ENCODE assay signal across 20 mouse cellular contexts in the genomic region with DNA sequence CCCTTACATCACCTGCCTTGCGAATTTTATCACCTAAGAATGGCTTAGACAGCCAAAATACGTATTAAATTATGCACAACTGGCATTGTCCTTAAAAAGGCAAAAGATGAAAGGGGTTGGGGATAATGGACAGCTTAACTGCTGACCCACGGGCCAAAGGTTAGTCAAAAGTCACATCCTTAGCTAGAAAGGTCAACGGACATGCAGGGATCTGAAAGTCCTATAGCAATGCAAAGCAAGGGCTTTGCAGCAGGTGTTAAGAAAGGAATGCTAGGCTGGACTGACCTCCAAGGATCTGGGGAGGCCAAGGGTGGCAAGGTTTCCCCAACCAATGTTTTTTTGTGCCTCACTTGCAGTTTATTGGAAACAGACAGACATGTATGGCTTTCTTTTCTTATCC. TPM values are rescaled to one million over a fixed set of nuclear protein-coding genes. Genes with fewer than 3 reads are reported as not detected.
A peak's percentile ranks its signal among the peaks of the same experiment; 100 is the strongest.
DNase-seq lines count a peak whose midpoint lies in the region; ATAC-seq and TF ChIP-seq lines count a peak whose summit lies in the region.
"Had no signal": no experiment of that assay in that cellular context is flagged by ENCODE, and none has a peak within 500 bp of the region (broad histone marks: within the 10 kb centered on the region; RNA-seq: fewer than 3 reads in every experiment).

No protein-coding gene starts in this region.

- H3K4me1 ChIP-seq in hindbrain, embryonic 10.5 days (replicated peaks), result peaks cover 10% of the 10 kb centered on the region; the same call in 1 of the 2 replicates
- no peaks in the 10 kb centered on the region for H3K4me1 ChIP-seq in hindbrain, embryonic 16.5 days (ENCODE audit: control insufficient read depth, insufficient read depth, low read depth, low read length)
- peaks cover 1 to 13% of the 10 kb centered on the region in 2 experiments; a peak in 2 of 4 replicates for H3K4me1 ChIP-seq in ES-E14 (ENCODE audit: control insufficient read depth in 2 of 2, insufficient read depth in 2 of 2, low read length in 2 of 2, poor library complexity in 1 of 2)
- H3K4me1 ChIP-seq: forebrain, embryonic 13.5 days; heart, embryonic 15.5 days had no signal

- H3K9me3 ChIP-seq in hindbrain, embryonic 10.5 days, result no peaks in the 10 kb centered on the region
- H3K9me3 ChIP-seq in hindbrain, embryonic 16.5 days (ENCODE audit: control insufficient read depth, low read length), result no peaks in the 10 kb centered on the region
- H3K9me3 ChIP-seq in ES-E14 (ENCODE audit: control insufficient read depth, insufficient read depth, low read depth, low read length), result no peaks in the 10 kb centered on the region
- H3K9me3 ChIP-seq: forebrain, embryonic 13.5 days; heart, embryonic 15.5 days had no signal

- no peak for ATAC-seq in hindbrain, embryonic 16.5 days
- ATAC-seq: CD4-positive, CD25-positive, alpha-beta regulatory T cell, adult 4 months; forebrain, embryonic 13.5 days; intestine, embryonic 16.5 days had no signal

- no peak overlapping the region for H3K27ac ChIP-seq in hindbrain, embryonic 10.5 days
- H3K27ac ChIP-seq in hindbrain, embryonic 16.5 days (ENCODE audit: low read depth, low read length), result no peak overlapping the region
- H3K27ac ChIP-seq in ES-E14 (ENCODE audit: insufficient read depth, low read depth, low read length, poor library complexity, severe bottlenecking), result no peak overlapping the region
- H3K27ac ChIP-seq: forebrain, embryonic 13.5 days; heart, adult 2 months; heart, embryonic 15.5 days; hindbrain, embryonic 14.5 days had no signal

- no peak overlapping the region for H3K4me3 ChIP-seq in hindbrain, embryonic 10.5 days
- H3K4me3 ChIP-seq in hindbrain, embryonic 16.5 days (ENCODE audit: low read length), result no peak overlapping the region
- no peak overlapping the region for H3K4me3 ChIP-seq in ES-E14 (ENCODE audit: insufficient read depth in 1 of 2, low read depth in 1 of 2, low read length in 2 of 2, poor library complexity in 1 of 2, severe bottlenecking in 1 of 2)
- H3K4me3 ChIP-seq: forebrain, embryonic 13.5 days; heart, adult 2 months; heart, embryonic 15.5 days had no signal

- H3K36me3 ChIP-seq in hindbrain, embryonic 10.5 days, result no peaks in the 10 kb centered on the region
- H3K36me3 ChIP-seq in hindbrain, embryonic 16.5 days (ENCODE audit: control insufficient read depth, insufficient read depth, low read length), result no peaks in the 10 kb centered on the region
- no peaks in the 10 kb centered on the region for H3K36me3 ChIP-seq in ES-E14 (ENCODE audit: control insufficient read depth, insufficient read depth, low read length, poor library complexity, severe bottlenecking)
- H3K36me3 ChIP-seq: heart, embryonic 15.5 days had no signal

- peak; percentile 25 for DNase-seq in hindbrain, embryonic 10.5 days (ENCODE audit: low spot score)
- no peak for DNase-seq in ES-E14 (ENCODE audit: low read depth, low spot score)
- DNase-seq in embryo, embryonic 10.5 days (ENCODE audit: low spot score), result peak; percentile 70
- peak; percentile 39 for DNase-seq in mesoderm, embryonic 11.5 days (ENCODE audit: low read depth, low spot score)
- DNase-seq in layer of hippocampus, postnatal 10 days (ENCODE audit: low spot score in 2 of 2), result no peak
- no peak for DNase-seq in gastrocnemius, postnatal 25 days
- DNase-seq: adrenal gland, postnatal 25 days; B cell, adult 2 months; cerebellum, adult 18-20 months; cerebellum, adult 9-11 months; cerebellum, postnatal 36 days; heart, adult 2 months; heart, postnatal 14 days had no signal

- WGBS in hindbrain, embryonic 10.5 days, result 4% methylated on average over 4 of the region's 4 CpGs
- WGBS in hindbrain, embryonic 16.5 days, result 14% methylated on average over 4 of the region's 4 CpGs

- H3K27me3 ChIP-seq in hindbrain, embryonic 10.5 days (ENCODE audit: insufficient read depth, poor library complexity, severe bottlenecking), result no peaks in the 10 kb centered on the region
- no peaks in the 10 kb centered on the region for H3K27me3 ChIP-seq in hindbrain, embryonic 16.5 days (replicated peaks; ENCODE audit: control insufficient read depth, insufficient read depth, low read length)
- H3K27me3 ChIP-seq: forebrain, embryonic 13.5 days; heart, embryonic 15.5 days had no signal

- H3K9ac ChIP-seq in hindbrain, embryonic 16.5 days (ENCODE audit: low read depth, low read length), result no peak overlapping the region
- H3K9ac ChIP-seq in ES-E14 (ENCODE audit: insufficient read depth, low read depth, low read length, poor library complexity, severe bottlenecking), result no peak overlapping the region
- H3K9ac ChIP-seq: forebrain, embryonic 13.5 days; heart, embryonic 15.5 days; hindbrain, embryonic 14.5 days had no signal

- in situ Hi-C loops in ES-E14 (cut with MboI; ENCODE audit: low sequenced_read_pairs in 2 of 2, unreplicated experiment in 2 of 2), result no loop called here

- H3K4me2 ChIP-seq in hindbrain, embryonic 16.5 days (ENCODE audit: low read length), result no peak overlapping the region
- H3K4me2 ChIP-seq: forebrain, embryonic 13.5 days; heart, embryonic 11.5 days; heart, embryonic 15.5 days; hindbrain, embryonic 14.5 days had no signal

TF ChIP-seq in ES-E14, 5 proteins besides CTCF, POLR2A, EP300 and RAD21:
- TF ChIP-seq ZNF384 (IDR thresholded peaks at IDR 0.05; ENCODE audit: low read depth, low read length) (no peak), MAFK (IDR thresholded peaks at IDR 0.05; ENCODE audit: insufficient read depth, low read depth, low read length) (0 out of 2 replicates have a peak, but pooled peaks have one; percentile 25), ZC3H11A (IDR thresholded peaks at IDR 0.05; ENCODE audit: borderline replicate concordance, low read depth, low read length) (no peak), HCFC1 (IDR thresholded peaks at IDR 0.05; ENCODE audit: borderline replicate concordance, insufficient read depth, low read length) (no peak), CHD2 (IDR thresholded peaks at IDR 0.05; ENCODE audit: low read depth, low read length) (0 out of 2 replicates have a peak, but pooled peaks have one; percentile 17)

RNA-seq across cellular contexts. Expression of gene Tal2, which starts 9.8 kb away (rescaled TPM):
- 0.85 and 1.7 TPM in 2 replicates for polyA plus RNA-seq in hindbrain, embryonic 10.5 days (2016; fragmentation: Nextera tagmentation; extraction: Ambion mirVana)
- polyA plus RNA-seq in hindbrain, embryonic 16.5 days (2015; fragmentation: Nextera tagmentation; extraction: Ambion mirVana), result 0.24 and 0.37 TPM in 2 replicates
- 0.11 and 0.36 TPM in 2 replicates for total RNA-seq in ES-E14 (2012; rRNA removed)
- under 1 TPM in 1 of 2 experiments, not detected in 1; 0.25 TPM for total RNA-seq in layer of hippocampus, postnatal 10 days (2021)
- under 1 TPM; 0.56 to 0.72 TPM for total RNA-seq in gastrocnemius, postnatal 25 days (2021)
- total RNA-seq: adrenal gland, postnatal 25 days had no signal
- polyA plus RNA-seq: CD4-positive, CD25-positive, alpha-beta regulatory T cell, adult 4 months; heart, embryonic 15.5 days; intestine, embryonic 16.5 days had no signal

RNA-seq across cellular contexts. Expression of gene Tmem38b, which starts 36.5 kb away (rescaled TPM):
- 3.8 TPM in 2 replicates for polyA plus RNA-seq in hindbrain, embryonic 10.5 days (2016; fragmentation: Nextera tagmentation; extraction: Ambion mirVana)
- 6.1 and 6.9 TPM in 2 replicates for polyA plus RNA-seq in hindbrain, embryonic 16.5 days (2015; fragmentation: Nextera tagmentation; extraction: Ambion mirVana)
- 23.5 and 28.0 TPM in 2 replicates for total RNA-seq in ES-E14 (2012; rRNA removed)
- total RNA-seq in layer of hippocampus, postnatal 10 days (2021), result 10 to 100 TPM; 12.8 to 13.0 TPM
- total RNA-seq in gastrocnemius, postnatal 25 days (2021), result 10 to 100 TPM; 35.2 to 49.8 TPM

Comparison
In these comparisons a context has a peak if more than half of its experiments do, and no peak if none do; other contexts are left out.
1. DNase-seq: peak in hindbrain, embryonic 10.5 days (single experiment), embryo, embryonic 10.5 days (single experiment) and mesoderm, embryonic 11.5 days (single experiment); none in ES-E14 (single experiment), layer of hippocampus, postnatal 10 days (0 of 2) and gastrocnemius, postnatal 25 days (single experiment).